Mouse (Mus musculus) hindbrain, embryonic 10.5 days (tissue): ENCODE results near the gene Tmc7. TPM values are rescaled to one million over a fixed set of nuclear protein-coding genes. Genes with fewer than 3 reads are reported as not detected.

Experiments used
- DNase-seq: peaks from one replicate; pipeline ENCODE4 v3.0.0-alpha.2; 2017; ENCODE audit warnings: low spot score
- H3K27ac ChIP-seq: fragments of 300-500 bp; sonication (generic); 2 replicates; pipeline ENCODE4 v1.5.1; 2016; ENCODE audit warnings: mild to moderate bottlenecking, moderate library complexity
- H3K27me3 ChIP-seq: fragments of 300-500 bp; sonication (generic); 2 replicates; pipeline ENCODE4 v1.6.1; 2016; ENCODE audit warnings: mild to moderate bottlenecking; ENCODE audit not compliant: poor library complexity, insufficient read depth, severe bottlenecking
- H3K36me3 ChIP-seq: fragments of 300-500 bp; sonication (generic); 2 replicates; pipeline ENCODE4 v1.6.1; 2016; ENCODE audit warnings: mild to moderate bottlenecking, moderate library complexity
- H3K4me1 ChIP-seq: fragments of 300-500 bp; sonication (generic); replicated peaks from 2 replicates; pipeline ENCODE4 v1.6.1; 2016; ENCODE audit warnings: mild to moderate bottlenecking
- H3K4me3 ChIP-seq: fragments of 300-500 bp; sonication (generic); 2 replicates; pipeline ENCODE4 v1.5.1; 2016; ENCODE audit warnings: mild to moderate bottlenecking, moderate library complexity
- H3K9me3 ChIP-seq: fragments of 300-500 bp; sonication (generic); 2 replicates; pipeline ENCODE4 v1.6.1; 2016; ENCODE audit warnings: mild to moderate bottlenecking, moderate library complexity
- WGBS: fragments of 180-500 bp; shearing (Covaris S2); methylation state at CpG from one replicate; pipeline ENCODE4 v1.1.7; 2016; 5-methylcytosine and 5-hydroxymethylcytosine counted together
- polyA plus RNA-seq: library from polyadenylated mRNA; unstranded; fragments of >200 nt; fragmentation: Nextera tagmentation; extraction: Ambion mirVana; gene quantifications from 2 replicates; pipeline ENCODE4 v1.2.1, GENCODE M21; 2016

Gene Tmc7
- 8.4 and 8.6 TPM in 2 replicates for polyA plus RNA-seq

- peak within 1 kb of the TSS; percentile 95 for H3K27ac ChIP-seq
- no peaks in the 10 kb centered on the region for H3K27me3 ChIP-seq
- H3K4me3 ChIP-seq = peak within 1 kb of the TSS; percentile 79
- peaks cover 18% of the 10 kb centered on the region; the same call in 1 of the 2 replicates for H3K9me3 ChIP-seq
- DNase-seq = peak; percentile 88
- WGBS = 1% methylated on average over 51 of the region's 51 CpGs
- peaks cover 27% of the 10 kb centered on the region for H3K36me3 ChIP-seq
- H3K4me1 ChIP-seq = peaks cover 29% of the 10 kb centered on the region
Measured at GRCm38 (mm10) chr7:118584257-118584907, at the start of gene Tmc7. Tmc7 (minus strand) TSS chr7:118584736.

GRCm38 (mm10) chr7:118633951-118634350 is 49.4 kb upstream of the Tmc7 start:
- H3K9me3 ChIP-seq = no peaks in the 10 kb centered on the region
- H3K36me3 ChIP-seq = no peaks in the 10 kb centered on the region
- no peak for DNase-seq
- no peaks in the 10 kb centered on the region for H3K27me3 ChIP-seq
- no peak overlapping the region for H3K4me3 ChIP-seq
- 89% methylated on average over 7 of the region's 7 CpGs for WGBS
- no peak overlapping the region for H3K27ac ChIP-seq
- no peaks in the 10 kb centered on the region for H3K4me1 ChIP-seq

- no peak overlapping the region for H3K4me3 ChIP-seq
- WGBS = 87% methylated on average over 9 of the region's 9 CpGs
- no peaks in the 10 kb centered on the region for H3K9me3 ChIP-seq
Measured at GRCm38 (mm10) chr7:118633094-118633493, 48.6 kb upstream of the Tmc7 start.

GRCm38 (mm10) chr7:118627550-118628298 is 43.2 kb upstream of the Tmc7 start:
- no peaks in the 10 kb centered on the region for H3K36me3 ChIP-seq
- peaks cover 8% of the 10 kb centered on the region for H3K4me1 ChIP-seq
- no peaks in the 10 kb centered on the region for H3K27me3 ChIP-seq
- DNase-seq = no peak
- no peaks in the 10 kb centered on the region for H3K9me3 ChIP-seq
- WGBS = 81% methylated on average over 13 of the region's 13 CpGs
- H3K4me3 ChIP-seq = no peak overlapping the region
- H3K27ac ChIP-seq = no peak overlapping the region

More at GRCm38 (mm10) chr7:118633094-118633493, 48.6 kb upstream of the Tmc7 start:
- DNase-seq = no peak
- Histone ChIP-seq H3K36me3 (no peaks in the 10 kb centered on the region), H3K27me3 (no peaks in the 10 kb centered on the region), H3K27ac (no peak overlapping the region), H3K4me1 (no peaks in the 10 kb centered on the region)

GRCm38 (mm10) chr7:118621094-118621493 is 36.6 kb upstream of the Tmc7 start:
- Histone ChIP-seq H3K36me3 (no peaks in the 10 kb centered on the region), H3K27me3 (no peaks in the 10 kb centered on the region), H3K4me3 (no peak overlapping the region), H3K9me3 (no peaks in the 10 kb centered on the region), H3K4me1 (peaks cover 2% of the 10 kb centered on the region; the same call in 1 of the 2 replicates), H3K27ac (no peak overlapping the region)
- DNase-seq = no peak
- 84% methylated on average over 6 of the region's 6 CpGs for WGBS

- Histone ChIP-seq H3K36me3 (no peaks in the 10 kb centered on the region), H3K4me1 (no peaks in the 10 kb centered on the region), H3K27ac (no peak overlapping the region), H3K27me3 (no peaks in the 10 kb centered on the region), H3K9me3 (no peaks in the 10 kb centered on the region), H3K4me3 (no peak overlapping the region)
- 90% methylated on average over 7 of the region's 7 CpGs for WGBS
- DNase-seq = no peak
Measured at GRCm38 (mm10) chr7:118620243-118620906, 35.8 kb upstream of the Tmc7 start.

- Histone ChIP-seq H3K4me3 (no peak overlapping the region), H3K36me3 (no peaks in the 10 kb centered on the region), H3K9me3 (no peaks in the 10 kb centered on the region), H3K27ac (no peak overlapping the region), H3K4me1 (peaks cover 12% of the 10 kb centered on the region; the same call in 1 of the 2 replicates), H3K27me3 (no peaks in the 10 kb centered on the region)
- WGBS = 87% methylated on average over 5 of the region's 5 CpGs
- no peak for DNase-seq
Measured at GRCm38 (mm10) chr7:118618104-118618503, 33.6 kb upstream of the Tmc7 start.

- no peaks in the 10 kb centered on the region for H3K36me3 ChIP-seq
- peaks cover 12% of the 10 kb centered on the region; the same call in 1 of the 2 replicates for H3K4me1 ChIP-seq
- H3K27ac ChIP-seq = no peak overlapping the region
- DNase-seq = no peak
- WGBS = 43% methylated on average over 13 of the region's 13 CpGs
- H3K4me3 ChIP-seq = no peak overlapping the region
- H3K27me3 ChIP-seq = no peaks in the 10 kb centered on the region
- H3K9me3 ChIP-seq = no peaks in the 10 kb centered on the region
Measured at GRCm38 (mm10) chr7:118614076-118614475, 29.5 kb upstream of the Tmc7 start.

- Histone ChIP-seq H3K27me3 (no peaks in the 10 kb centered on the region), H3K27ac (no peak overlapping the region), H3K36me3 (no peaks in the 10 kb centered on the region), H3K9me3 (no peaks in the 10 kb centered on the region), H3K4me3 (no peak overlapping the region), H3K4me1 (peaks cover 12% of the 10 kb centered on the region; the same call in 1 of the 2 replicates)
- DNase-seq = no peak
- 77% methylated on average over 8 of the region's 8 CpGs for WGBS
Measured at GRCm38 (mm10) chr7:118611933-118612332, 27.4 kb upstream of the Tmc7 start.

- no peaks in the 10 kb centered on the region for H3K36me3 ChIP-seq
- peaks cover 12% of the 10 kb centered on the region; the same call in 1 of the 2 replicates for H3K4me1 ChIP-seq
- no peak overlapping the region for H3K4me3 ChIP-seq
- H3K9me3 ChIP-seq = 0 out of 2 replicates have a peak, but pooled peaks cover 3% of the 10 kb centered on the region
- H3K27ac ChIP-seq = no peak overlapping the region
- H3K27me3 ChIP-seq = no peaks in the 10 kb centered on the region
- whole genome bisulfite sequencing = 86% methylated on average over 4 of the region's 4 CpGs
- DNase-seq = no peak
Measured at GRCm38 (mm10) chr7:118611185-118611749, 26.7 kb upstream of the Tmc7 start.

GRCm38 (mm10) chr7:118610721-118611120 is 26.2 kb upstream of the Tmc7 start:
- H3K27ac ChIP-seq = no peak overlapping the region
- 85% methylated on average over 13 of the region's 13 CpGs for WGBS
- no peak for DNase-seq
- no peaks in the 10 kb centered on the region for H3K36me3 ChIP-seq
- 0 out of 2 replicates have a peak, but pooled peaks cover 3% of the 10 kb centered on the region for H3K9me3 ChIP-seq
- H3K4me3 ChIP-seq = no peak overlapping the region
- peaks cover 12% of the 10 kb centered on the region; the same call in 1 of the 2 replicates for H3K4me1 ChIP-seq
- H3K27me3 ChIP-seq = no peaks in the 10 kb centered on the region

GRCm38 (mm10) chr7:118609815-118610214 is 25.3 kb upstream of the Tmc7 start:
- Histone ChIP-seq H3K27ac (no peak overlapping the region), H3K36me3 (no peaks in the 10 kb centered on the region), H3K27me3 (no peaks in the 10 kb centered on the region), H3K4me3 (no peak overlapping the region), H3K4me1 (peaks cover 10% of the 10 kb centered on the region; the same call in 1 of the 2 replicates), H3K9me3 (0 out of 2 replicates have a peak, but pooled peaks cover 3% of the 10 kb centered on the region)
- DNase-seq = no peak
- 95% methylated on average over 7 of the region's 7 CpGs for WGBS
